Mouse (Mus musculus) lung, adult 2 months (tissue): ENCODE data around the gene Erich6.

Experiments used
- CTCF ChIP-seq: fragments of 200-500 bp; IDR thresholded peaks from 2 replicates; pipeline ENCODE4 v1.5.1; 2011; ENCODE audit warnings: mild to moderate bottlenecking, low read length, control low read depth; ENCODE audit not compliant: insufficient read depth
- POLR2A ChIP-seq: fragments of 200-500 bp; IDR thresholded peaks from 2 replicates; pipeline ENCODE4 v1.6.1; 2011; ENCODE audit warnings: low read depth, mild to moderate bottlenecking, control low read depth, low read length, borderline replicate concordance; ENCODE audit errors: extremely low read depth

DNA sequence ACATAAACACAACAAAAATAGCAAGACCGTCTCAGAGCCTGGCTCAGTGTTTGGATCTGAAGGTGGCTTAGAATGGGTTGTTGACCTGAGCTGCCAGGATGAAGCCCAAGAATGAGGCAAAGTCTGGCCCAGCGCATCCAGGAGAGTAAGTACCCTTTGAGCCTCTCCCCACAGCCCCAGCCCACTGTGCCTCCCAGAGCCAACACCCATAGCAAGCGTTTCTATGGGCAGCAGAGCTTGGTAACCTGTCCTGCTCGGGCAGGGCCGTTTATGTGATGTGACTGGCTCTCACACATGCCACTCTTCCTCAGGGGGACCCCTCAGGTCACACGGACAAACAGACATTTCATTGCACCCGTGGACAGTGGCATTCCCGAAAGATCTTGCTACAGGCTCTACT, 41.4 kb upstream of the Erich6 start:
- TF ChIP-seq CTCF (no peak), POLR2A (no peak)
